Mouse (Mus musculus): ENCODE data around the gene Prtn3.

- TF ChIP-seq CTCF (IDR thresholded peaks at IDR 0.05; ENCODE audit: borderline replicate concordance, extremely low read depth, insufficient read depth, insufficient read length) (no peak), POLR2A (IDR thresholded peaks at IDR 0.05; ENCODE audit: borderline replicate concordance, extremely low read depth, insufficient read depth, insufficient read length, poor library complexity, severe bottlenecking) (no peak)
Observed at GRCm38 (mm10) chr10:79832786-79833181, 41.5 kb upstream of the Prtn3 start.

Data from brain, embryonic 14.5 days (tissue).